Mouse (Mus musculus): ENCODE results near the gene Inhbe. TPM values are rescaled to one million over a fixed set of nuclear protein-coding genes. Genes with fewer than 3 reads are reported as not detected.

Inhbe gene
- polyA plus RNA-seq, 1 experiment from 2014 or later: 0.03 TPM

GRCm38 (mm10) chr10:127332211-127332874 lies 21.9 kb downstream of the Inhbe start:
- no peaks in the 10 kb centered on the region for H3K9me3 ChIP-seq (replicated peaks)
- H3K9ac ChIP-seq: no peak overlapping the region
- peak overlapping the region; percentile 44; the same call in 1 of the 2 replicates for H3K4me2 ChIP-seq
- WGBS: 42% methylated on average over 31 of the region's 31 CpGs
- peaks cover 73% of the 10 kb centered on the region for H3K27me3 ChIP-seq
- no peak overlapping the region for H3K27ac ChIP-seq
- ATAC-seq (replicated peaks; ENCODE audit: insufficient number of reproducible peaks, insufficient read depth, low FRiP score, low read depth): no peak
- peaks cover 5% of the 10 kb centered on the region for H3K4me1 ChIP-seq (replicated peaks)
- no peaks in the 10 kb centered on the region for H3K36me3 ChIP-seq
- H3K4me3 ChIP-seq: no peak overlapping the region

GRCm38 (mm10) chr10:127330212-127330611 lies 24.0 kb downstream of the Inhbe start:
- no peak overlapping the region for H3K27ac ChIP-seq
- peaks cover 21% of the 10 kb centered on the region for H3K4me1 ChIP-seq (replicated peaks)
- no peak overlapping the region for H3K9ac ChIP-seq
- H3K36me3 ChIP-seq: no peaks in the 10 kb centered on the region
- no peak overlapping the region for H3K4me3 ChIP-seq
- H3K4me2 ChIP-seq: no peak overlapping the region
- peaks cover 78% of the 10 kb centered on the region for H3K27me3 ChIP-seq
- H3K9me3 ChIP-seq (replicated peaks): no peaks in the 10 kb centered on the region
- 78% methylated on average over 7 of the region's 7 CpGs for WGBS
- ATAC-seq (replicated peaks; ENCODE audit: insufficient number of reproducible peaks, insufficient read depth, low FRiP score, low read depth): no peak

GRCm38 (mm10) chr10:127327461-127328145 lies 26.6 kb downstream of the Inhbe start:
- no peak overlapping the region for H3K4me2 ChIP-seq
- H3K9ac ChIP-seq: no peak overlapping the region
- peaks cover 95% of the 10 kb centered on the region for H3K27me3 ChIP-seq
- H3K9me3 ChIP-seq (replicated peaks): no peaks in the 10 kb centered on the region
- H3K36me3 ChIP-seq: no peaks in the 10 kb centered on the region
- H3K27ac ChIP-seq: no peak overlapping the region
- WGBS: 50% methylated on average over 18 of the region's 18 CpGs
- peaks cover 21% of the 10 kb centered on the region for H3K4me1 ChIP-seq (replicated peaks)
- no peak for ATAC-seq (replicated peaks; ENCODE audit: insufficient number of reproducible peaks, insufficient read depth, low FRiP score, low read depth)
- peak overlapping the region; percentile 50; the same call in 1 of the 2 replicates for H3K4me3 ChIP-seq

- WGBS: 9% methylated on average over 29 of the region's 29 CpGs
- Histone ChIP-seq H3K4me3 (peak overlapping the region; percentile 50), H3K36me3 (no peaks in the 10 kb centered on the region), H3K9ac (peak overlapping the region; percentile 53), H3K4me1 (replicated peaks) (peaks cover 21% of the 10 kb centered on the region), H3K27me3 (peaks cover 95% of the 10 kb centered on the region), H3K27ac (no peak overlapping the region), H3K9me3 (replicated peaks) (no peaks in the 10 kb centered on the region), H3K4me2 (peak overlapping the region; percentile 81)
- ATAC-seq (replicated peaks; ENCODE audit: insufficient number of reproducible peaks, insufficient read depth, low FRiP score, low read depth): no peak
These were observed 27.4 kb downstream of the Inhbe start for GRCm38 (mm10) chr10:127326828-127327227.

GRCm38 (mm10) chr10:127326017-127326801 lies 28.0 kb downstream of the Inhbe start:
- H3K27me3 ChIP-seq: peaks cover 93% of the 10 kb centered on the region
- H3K4me2 ChIP-seq: peak overlapping the region; percentile 81
- no peak for ATAC-seq (replicated peaks; ENCODE audit: insufficient number of reproducible peaks, insufficient read depth, low FRiP score, low read depth)
- no peaks in the 10 kb centered on the region for H3K9me3 ChIP-seq (replicated peaks)
- H3K9ac ChIP-seq: peak overlapping the region; percentile 53
- H3K4me1 ChIP-seq (replicated peaks): peaks cover 21% of the 10 kb centered on the region
- WGBS: 1% methylated on average over 52 of the region's 54 CpGs
- H3K27ac ChIP-seq: no peak overlapping the region; the same call in 1 of the 2 replicates
- no peaks in the 10 kb centered on the region for H3K36me3 ChIP-seq
- H3K4me3 ChIP-seq: peak overlapping the region; percentile 50

- WGBS: 33% methylated on average over 14 of the region's 14 CpGs
These were observed 28.7 kb downstream of the Inhbe start for GRCm38 (mm10) chr10:127325454-127326016.

GRCm38 (mm10) chr10:127324495-127324894 lies 29.7 kb downstream of the Inhbe start:
- no peak overlapping the region for H3K4me2 ChIP-seq
- 15% methylated on average over 7 of the region's 7 CpGs for WGBS
- peaks cover 80% of the 10 kb centered on the region for H3K27me3 ChIP-seq

More at GRCm38 (mm10) chr10:127325454-127326016, 28.7 kb downstream of the Inhbe start:
- Histone ChIP-seq H3K4me1 (replicated peaks) (peaks cover 21% of the 10 kb centered on the region), H3K4me3 (peak overlapping the region; percentile 50), H3K9me3 (replicated peaks) (no peaks in the 10 kb centered on the region), H3K27me3 (peaks cover 89% of the 10 kb centered on the region), H3K9ac (peak overlapping the region; percentile 53), H3K4me2 (peak overlapping the region; percentile 81), H3K36me3 (no peaks in the 10 kb centered on the region), H3K27ac (no peak overlapping the region; the same call in 1 of the 2 replicates)
- ATAC-seq (replicated peaks; ENCODE audit: insufficient number of reproducible peaks, insufficient read depth, low FRiP score, low read depth): no peak

GRCm38 (mm10) chr10:127323131-127323855 lies 30.9 kb downstream of the Inhbe start:
- Histone ChIP-seq H3K4me3 (no peak overlapping the region), H3K27me3 (peaks cover 68% of the 10 kb centered on the region), H3K27ac (peak overlapping the region; percentile 7; the same call in 1 of the 2 replicates), H3K4me2 (peak overlapping the region; percentile 1; the same call in 1 of the 2 replicates), H3K36me3 (no peaks in the 10 kb centered on the region), H3K4me1 (replicated peaks) (peaks cover 21% of the 10 kb centered on the region), H3K9ac (no peak overlapping the region), H3K9me3 (replicated peaks) (no peaks in the 10 kb centered on the region)
- no peak for ATAC-seq (replicated peaks; ENCODE audit: insufficient number of reproducible peaks, insufficient read depth, low FRiP score, low read depth)
- 71% methylated on average over 17 of the region's 17 CpGs for WGBS

More at GRCm38 (mm10) chr10:127324495-127324894, 29.7 kb downstream of the Inhbe start:
- Histone ChIP-seq H3K4me1 (replicated peaks) (peaks cover 21% of the 10 kb centered on the region), H3K4me3 (no peak overlapping the region), H3K36me3 (no peaks in the 10 kb centered on the region), H3K9ac (no peak overlapping the region), H3K9me3 (replicated peaks) (no peaks in the 10 kb centered on the region), H3K27ac (0 out of 2 replicates have a peak overlapping the region, but pooled peaks have one; percentile 15)
- ATAC-seq (replicated peaks; ENCODE audit: insufficient number of reproducible peaks, insufficient read depth, low FRiP score, low read depth): no peak

- no peak overlapping the region for H3K9ac ChIP-seq
- H3K4me2 ChIP-seq: no peak overlapping the region; the same call in 1 of the 2 replicates
- H3K27me3 ChIP-seq: peaks cover 62% of the 10 kb centered on the region
- ATAC-seq (replicated peaks; ENCODE audit: insufficient number of reproducible peaks, insufficient read depth, low FRiP score, low read depth): no peak
- H3K9me3 ChIP-seq (replicated peaks): no peaks in the 10 kb centered on the region
- H3K4me3 ChIP-seq: no peak overlapping the region
- H3K27ac ChIP-seq: no peak overlapping the region
- H3K4me1 ChIP-seq (replicated peaks): peaks cover 19% of the 10 kb centered on the region
- no peaks in the 10 kb centered on the region for H3K36me3 ChIP-seq
- 57% methylated on average over 4 of the region's 4 CpGs for WGBS
These were observed 31.5 kb downstream of the Inhbe start for GRCm38 (mm10) chr10:127322669-127323068.

- no peak overlapping the region for H3K9ac ChIP-seq
- 63% methylated on average over 13 of the region's 13 CpGs for WGBS
- peaks cover 16% of the 10 kb centered on the region for H3K4me1 ChIP-seq (replicated peaks)
- no peak overlapping the region for H3K27ac ChIP-seq
- no peaks in the 10 kb centered on the region for H3K36me3 ChIP-seq
- no peaks in the 10 kb centered on the region for H3K9me3 ChIP-seq (replicated peaks)
- H3K27me3 ChIP-seq: peaks cover 57% of the 10 kb centered on the region
- no peak for ATAC-seq (replicated peaks; ENCODE audit: insufficient number of reproducible peaks, insufficient read depth, low FRiP score, low read depth)
- H3K4me2 ChIP-seq: no peak overlapping the region
- H3K4me3 ChIP-seq: no peak overlapping the region
These were observed 32.0 kb downstream of the Inhbe start for GRCm38 (mm10) chr10:127322178-127322577.

Data from heart, embryonic 15.5 days (tissue).